Comparison of ENCODE assay signal across 9 mouse cellular contexts in the genomic region with DNA sequence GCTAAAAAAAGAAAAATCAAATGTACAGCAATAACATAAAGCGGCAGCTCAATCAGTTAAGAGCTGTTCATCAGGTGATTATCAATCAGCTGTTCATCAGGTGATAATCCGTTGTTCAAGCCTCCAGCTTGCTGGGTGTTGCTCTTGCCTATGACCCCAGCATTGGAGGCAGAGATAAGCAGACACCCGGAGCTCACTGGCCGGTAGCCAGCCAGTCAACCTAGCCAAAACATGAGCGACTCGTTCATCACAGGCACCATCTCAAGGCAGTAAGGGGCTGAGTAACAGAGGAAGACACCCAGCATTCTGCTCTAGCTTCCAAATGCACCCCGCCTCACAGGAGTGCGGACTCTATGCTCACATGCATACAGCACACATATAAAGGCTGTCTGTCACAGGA. TPM values are rescaled to one million over a fixed set of nuclear protein-coding genes. Genes with fewer than 3 reads are reported as not detected.
DNase-seq lines count a peak whose midpoint lies in the region; ATAC-seq and TF ChIP-seq lines count a peak whose summit lies in the region.
"Had no signal": no experiment of that assay in that cellular context is flagged by ENCODE, and none has a peak within 500 bp of the region (broad histone marks: within the 10 kb centered on the region; RNA-seq: fewer than 3 reads in every experiment).

No protein-coding gene starts in this region.

- no peaks in the 10 kb centered on the region for H3K9me3 ChIP-seq in kidney, embryonic 14.5 days (ENCODE audit: control insufficient read depth, low read length)
- no peaks in the 10 kb centered on the region for H3K9me3 ChIP-seq in liver, embryonic 16.5 days (replicated peaks; ENCODE audit: control insufficient read depth, low read length)
- no peaks in the 10 kb centered on the region for H3K9me3 ChIP-seq in hindbrain, embryonic 10.5 days

- 40% methylated on average over 8 of the region's 8 CpGs for WGBS in kidney, adult 2 months
- 69% methylated on average over 8 of the region's 8 CpGs for WGBS in kidney, embryonic 14.5 days
- 25% methylated on average over 8 of the region's 8 CpGs for WGBS in liver, embryonic 16.5 days (ENCODE audit: insufficient replicate concordance)
- 76% methylated on average over 8 of the region's 8 CpGs for WGBS in hindbrain, embryonic 10.5 days

- no peak overlapping the region for H3K4me2 ChIP-seq in kidney, embryonic 14.5 days (replicated peaks; ENCODE audit: low read depth, low read length)
- H3K4me2 ChIP-seq in liver, embryonic 16.5 days (ENCODE audit: low read depth, low read length) = 0 out of 2 replicates have a peak overlapping the region, but pooled peaks have one; percentile 2

- peaks cover 2% of the 10 kb centered on the region for H3K4me1 ChIP-seq in kidney, adult 2 months (ENCODE audit: control insufficient read depth, insufficient read depth, low read length)
- H3K4me1 ChIP-seq in kidney, embryonic 14.5 days (ENCODE audit: control insufficient read depth, insufficient read depth, low read length) = no peaks in the 10 kb centered on the region
- peaks cover 9% of the 10 kb centered on the region for H3K4me1 ChIP-seq in liver, embryonic 16.5 days (ENCODE audit: control insufficient read depth, low read depth, low read length)
- 0 out of 2 replicates have a peak, but pooled peaks cover 11% of the 10 kb centered on the region for H3K4me1 ChIP-seq in hindbrain, embryonic 10.5 days (replicated peaks)

- peak; percentile 19 for DNase-seq in kidney, adult 2 months
- peak; percentile 20 for DNase-seq in R1 (ENCODE audit: low read depth, low spot score)
- peak; percentile 9 for DNase-seq in gastrocnemius, postnatal 25 days
- no peak for DNase-seq in hindbrain, embryonic 10.5 days (ENCODE audit: low spot score)
- no peak for DNase-seq in right cerebral cortex, postnatal 4 days
- DNase-seq: right cerebral cortex, postnatal 14 days had no signal

- no peak overlapping the region for H3K27ac ChIP-seq in kidney, adult 2 months (ENCODE audit: insufficient read depth, low read depth, low read length)
- no peak overlapping the region for H3K27ac ChIP-seq in kidney, embryonic 14.5 days (ENCODE audit: low read depth, low read length)
- no peak overlapping the region for H3K27ac ChIP-seq in liver, embryonic 16.5 days (ENCODE audit: low read length)
- no peak overlapping the region for H3K27ac ChIP-seq in hindbrain, embryonic 10.5 days

- no peak for TF ChIP-seq CTCF in kidney, adult 2 months (conservative IDR thresholded peaks at IDR 0.05; ENCODE audit: insufficient read depth, insufficient read length, low read depth, low read length)

- no peak for TF ChIP-seq POLR2A in kidney, adult 2 months (IDR thresholded peaks at IDR 0.05; ENCODE audit: low read depth, low read length)

- ATAC-seq in kidney, embryonic 14.5 days (ENCODE audit: low FRiP score, low TSS enrichment) = no peak
- ATAC-seq in liver, embryonic 16.5 days (ENCODE audit: low read depth) = peak; percentile 77
- ATAC-seq in frontal cortex, adult (ENCODE audit: low TSS enrichment) = no peak

- no peak overlapping the region for H3K9ac ChIP-seq in kidney, embryonic 14.5 days (ENCODE audit: low read depth, low read length)
- no peak overlapping the region for H3K9ac ChIP-seq in liver, embryonic 16.5 days (ENCODE audit: low read depth, low read length)

- no peak overlapping the region for H3K4me3 ChIP-seq in kidney, adult 2 months (ENCODE audit: insufficient read depth, low read depth, low read length)
- H3K4me3 ChIP-seq in kidney, embryonic 14.5 days (ENCODE audit: low read length) = no peak overlapping the region
- no peak overlapping the region for H3K4me3 ChIP-seq in liver, embryonic 16.5 days (ENCODE audit: low read depth, low read length)
- H3K4me3 ChIP-seq in hindbrain, embryonic 10.5 days = no peak overlapping the region

- H3K27me3 ChIP-seq in kidney, adult 2 months (replicated peaks; ENCODE audit: control insufficient read depth, insufficient read depth, low read length) = no peaks in the 10 kb centered on the region
- no peaks in the 10 kb centered on the region for H3K27me3 ChIP-seq in kidney, embryonic 14.5 days (ENCODE audit: control insufficient read depth, insufficient read depth, low read length)
- H3K27me3 ChIP-seq in liver, embryonic 16.5 days (ENCODE audit: control insufficient read depth, insufficient read depth, low read depth, low read length) = no peaks in the 10 kb centered on the region
- H3K27me3 ChIP-seq in hindbrain, embryonic 10.5 days (ENCODE audit: insufficient read depth, poor library complexity, severe bottlenecking) = no peaks in the 10 kb centered on the region

- no peaks in the 10 kb centered on the region for H3K36me3 ChIP-seq in kidney, adult 2 months (ENCODE audit: control insufficient read depth, insufficient read depth, low read length)
- H3K36me3 ChIP-seq in kidney, embryonic 14.5 days (ENCODE audit: control insufficient read depth, insufficient read depth, low read length) = no peaks in the 10 kb centered on the region
- H3K36me3 ChIP-seq in liver, embryonic 16.5 days (ENCODE audit: control insufficient read depth, insufficient read depth) = no peaks in the 10 kb centered on the region
- peaks cover 37% of the 10 kb centered on the region for H3K36me3 ChIP-seq in hindbrain, embryonic 10.5 days

RNA-seq across cellular contexts. Expression of a gene that starts 10.4 kb away (rescaled TPM):
- 64.4 and 71.0 TPM in 2 replicates for polyA plus RNA-seq in kidney, adult 2 months (2012; rRNA removed)
- polyA plus RNA-seq in kidney, embryonic 14.5 days (2014; fragmentation: Nextera tagmentation; extraction: Ambion mirVana) = 126 and 179 TPM in 2 replicates
- total RNA-seq in gastrocnemius, postnatal 25 days (2021) = 10 to 100 TPM; 36.9 to 43.7 TPM
- polyA plus RNA-seq in liver, embryonic 16.5 days (2015; fragmentation: Nextera tagmentation; extraction: Ambion mirVana) = 57.3 and 61.7 TPM in 2 replicates
- polyA plus RNA-seq in hindbrain, embryonic 10.5 days (2016; fragmentation: Nextera tagmentation; extraction: Ambion mirVana) = 162 and 177 TPM in 2 replicates

Comparison
In these comparisons a context has a peak if more than half of its experiments do, and no peak if none do; other contexts are left out.
1. DNase-seq: peak in kidney, adult 2 months (single experiment), R1 (single experiment) and gastrocnemius, postnatal 25 days (single experiment); none in hindbrain, embryonic 10.5 days (single experiment) and right cerebral cortex, postnatal 4 days (single experiment).